8 mouse cellular contexts compared by ENCODE assay signal in genomic region chr8:95434233-95434632, GRCm38 (mm10). TPM values are rescaled to one million over a fixed set of nuclear protein-coding genes. Genes with fewer than 3 reads are reported as not detected.
A peak's percentile ranks its signal among the peaks of the same experiment; 100 is the strongest.
DNase-seq lines count a peak whose midpoint lies in the region; ATAC-seq and TF ChIP-seq lines count a peak whose summit lies in the region.

No protein-coding gene starts in this region.

- peak overlapping the region; percentile 86 for H3K27ac ChIP-seq in cerebellum, adult 2 months (ENCODE audit: insufficient read depth, low read length)
- H3K27ac ChIP-seq in midbrain, embryonic 16.5 days (ENCODE audit: low read length), result peak overlapping the region; percentile 88

- H3K36me3 ChIP-seq in midbrain, embryonic 16.5 days (ENCODE audit: control insufficient read depth, insufficient read depth, low read length), result no peaks in the 10 kb centered on the region

- WGBS in cerebellum, adult 2 months, result under 1% methylated on average over 25 of the region's 25 CpGs
- WGBS in midbrain, embryonic 16.5 days, result under 1% methylated on average over 25 of the region's 25 CpGs

- H3K9ac ChIP-seq in midbrain, embryonic 16.5 days (ENCODE audit: low read depth, low read length), result peak overlapping the region; percentile 79

- H3K27me3 ChIP-seq in cerebellum, adult 2 months (ENCODE audit: control insufficient read depth, insufficient read depth, low read length), result no peaks in the 10 kb centered on the region
- H3K27me3 ChIP-seq in midbrain, embryonic 16.5 days (ENCODE audit: control insufficient read depth, insufficient read depth, low read depth, low read length), result no peaks in the 10 kb centered on the region

- no peaks in the 10 kb centered on the region for H3K9me3 ChIP-seq in midbrain, embryonic 16.5 days (replicated peaks; ENCODE audit: control insufficient read depth, low read length, poor library complexity, severe bottlenecking)

- peaks cover 15% of the 10 kb centered on the region for H3K4me1 ChIP-seq in cerebellum, adult 2 months (ENCODE audit: control insufficient read depth, insufficient read depth, low read length)
- peaks cover 39% of the 10 kb centered on the region for H3K4me1 ChIP-seq in midbrain, embryonic 16.5 days (ENCODE audit: control insufficient read depth, insufficient read depth, low read length)

- intact Hi-C loops in gastrocnemius, postnatal 14 days (cut with DNase I; ENCODE audit: low total_unique reads), result no loop called here
- intact Hi-C loops in left cerebral cortex, postnatal 4 days (cut with DNase I), result loop anchor here (5.0 kb wide), 1 partner anchor 82 kb away; the partner anchor contains the start of gene Mmp15

- no peak for DNase-seq in cerebellum, adult 2 months
- peak; percentile 17 for DNase-seq in spleen, adult 12 weeks (ENCODE audit: low spot score)
- DNase-seq in spleen, postnatal 36 days (ENCODE audit: low spot score in 2 of 2), result no peak
- DNase-seq in gastrocnemius, postnatal 14 days, result peak; percentile 30
- DNase-seq in left cerebral cortex, postnatal 4 days, result peak; percentile 47
- no peak for DNase-seq in thymus, postnatal 4 days

- H3K4me3 ChIP-seq in cerebellum, adult 2 months (replicated peaks; ENCODE audit: insufficient read depth, low read depth, low read length), result peak overlapping the region; percentile 95
- H3K4me3 ChIP-seq in midbrain, embryonic 16.5 days (ENCODE audit: low read depth, low read length), result peak overlapping the region; percentile 69

- TF ChIP-seq POLR2A in cerebellum, adult 2 months (IDR thresholded peaks at IDR 0.05; ENCODE audit: borderline replicate concordance, insufficient read depth, low read length), result no peak

- peak overlapping the region; percentile 70 for H3K4me2 ChIP-seq in midbrain, embryonic 16.5 days (ENCODE audit: low read length)

- ATAC-seq in cerebellum, adult (ENCODE audit: insufficient number of reproducible peaks, low FRiP score, low TSS enrichment), result no peak; the same call in none of the 2 replicates
- ATAC-seq in midbrain, embryonic 16.5 days, result no peak; the same call in none of the 2 replicates

- TF ChIP-seq CTCF in cerebellum, adult 2 months (IDR thresholded peaks at IDR 0.05; ENCODE audit: borderline replicate concordance, insufficient read depth, low read depth, low read length), result no peak

RNA-seq across cellular contexts. Expression of gene Cfap20, which starts 0.4 kb away (rescaled TPM):
- polyA plus RNA-seq in cerebellum, adult 2 months (2012; rRNA removed), result 76.0 and 76.1 TPM in 2 replicates
- total RNA-seq in gastrocnemius, postnatal 14 days (2021), result 10 to 100 TPM in 1 of 2 experiments, 1 to 10 TPM in 1; 9.7 to 13.1 TPM
- 10 to 100 TPM; 67.5 to 67.7 TPM for total RNA-seq in left cerebral cortex, postnatal 4 days (2021)
- 122 and 128 TPM in 2 replicates for polyA plus RNA-seq in midbrain, embryonic 16.5 days (2015; fragmentation: Nextera tagmentation; extraction: Ambion mirVana)

RNA-seq across cellular contexts. Expression of gene Csnk2a2, which starts 55.6 kb away (rescaled TPM):
- polyA plus RNA-seq in cerebellum, adult 2 months (2012; rRNA removed), result 37.6 and 38.2 TPM in 2 replicates
- total RNA-seq in gastrocnemius, postnatal 14 days (2021), result 10 to 100 TPM; 22.4 to 30.3 TPM
- 10 to 100 TPM; 81.1 to 93.5 TPM for total RNA-seq in left cerebral cortex, postnatal 4 days (2021)
- polyA plus RNA-seq in midbrain, embryonic 16.5 days (2015; fragmentation: Nextera tagmentation; extraction: Ambion mirVana), result 6.8 and 8.3 TPM in 2 replicates

Comparison
In these comparisons a context has a peak if more than half of its experiments do, and no peak if none do; other contexts are left out.
1. DNase-seq: peak in spleen, adult 12 weeks (single experiment), gastrocnemius, postnatal 14 days (single experiment) and left cerebral cortex, postnatal 4 days (single experiment); none in cerebellum, adult 2 months (0 of 2), spleen, postnatal 36 days (0 of 2) and thymus, postnatal 4 days (single experiment).
2. RNA of gene Cfap20, which starts 0.4 kb away (total RNA-seq): 67.5 to 67.7 TPM in left cerebral cortex, postnatal 4 days; 9.7 to 13.1 TPM in gastrocnemius, postnatal 14 days; every median in the first group is over 4 times any median in the second.